Mouse (Mus musculus) embryonic facial prominence, embryonic 14.5 days (tissue): ENCODE measurements at regions not wholly inside any gene's neighbourhood (a gene's known extent, or its start where the extent isn't known, plus 50 kb on each side); places are given as distances from the start of the nearest gene placed in this dataset.
A peak's percentile ranks its signal among the peaks of the same experiment; 100 is the strongest.

Source experiments
- ATAC-seq: fragments of 200-750 bp; cut with Nextera tagmentation; 2 replicates; pipeline ENCODE4 v1.8.0; 2017; ENCODE audit warnings: low read depth, moderate number of reproducible peaks, moderate TSS enrichment
- DNase-seq: peaks from one replicate; pipeline ENCODE4 v3.0.0-alpha.2; 2015; ENCODE audit warnings: low spot score
- H3K27ac ChIP-seq: fragments of 300-500 bp; sonication (generic); replicated peaks from 2 replicates; pipeline ENCODE4 v1.5.1; 2014; ENCODE audit warnings: low read depth, mild to moderate bottlenecking, low read length, moderate library complexity
- H3K27me3 ChIP-seq: fragments of 300-500 bp; sonication (generic); replicated peaks from 2 replicates; pipeline ENCODE4 v1.6.1; 2014; ENCODE audit warnings: low read length; ENCODE audit not compliant: control insufficient read depth, insufficient read depth
- H3K36me3 ChIP-seq: fragments of 300-500 bp; sonication (generic); 2 replicates; pipeline ENCODE4 v1.6.1; 2014; ENCODE audit warnings: low read length, mixed read lengths; ENCODE audit not compliant: control insufficient read depth, insufficient read depth
- H3K4me1 ChIP-seq: fragments of 300-500 bp; sonication (generic); 2 replicates; pipeline ENCODE4 v1.6.1; 2014; ENCODE audit warnings: antibody characterized with exemption, low read length; ENCODE audit not compliant: control insufficient read depth, insufficient read depth
- H3K4me2 ChIP-seq: fragments of 300-500 bp; sonication (generic); 2 replicates; pipeline ENCODE4 v1.6.1; 2014; ENCODE audit warnings: low read depth, mild to moderate bottlenecking, low read length, moderate library complexity, mixed read lengths
- H3K4me3 ChIP-seq: fragments of 300-500 bp; sonication (generic); 2 replicates; pipeline ENCODE4 v1.5.1; 2014; ENCODE audit warnings: low read depth, mild to moderate bottlenecking, low read length
- H3K9ac ChIP-seq: fragments of 300-500 bp; sonication (generic); 2 replicates; pipeline ENCODE4 v1.6.1; 2014; ENCODE audit warnings: low read depth, mild to moderate bottlenecking, low read length, moderate library complexity, mixed read lengths
- H3K9me3 ChIP-seq: fragments of 300-500 bp; sonication (generic); 2 replicates; pipeline ENCODE4 v1.6.1; 2016; ENCODE audit warnings: low read length; ENCODE audit not compliant: control insufficient read depth
- WGBS: fragments of 180-500 bp; shearing (Covaris S2); extraction: QIAGEN DNeasy Blood & Tissue Kit; methylation state at CpG from one replicate; pipeline ENCODE4 v1.1.7; 2014; 5-methylcytosine and 5-hydroxymethylcytosine counted together

- Histone ChIP-seq H3K36me3 (no peaks in the 10 kb centered on the region), H3K9me3 (no peaks in the 10 kb centered on the region), H3K9ac (no peak overlapping the region), H3K4me2 (no peak overlapping the region), H3K27ac (no peak overlapping the region), H3K4me1 (no peaks in the 10 kb centered on the region), H3K27me3 (no peaks in the 10 kb centered on the region), H3K4me3 (no peak overlapping the region)
- no peak for DNase-seq
- 89% methylated on average over 6 of the region's 6 CpGs for WGBS
- no peak for ATAC-seq
These were observed 60.0 kb upstream of the Msi2 start for GRCm38 (mm10) chr11:88778326-88778725.

GRCm38 (mm10) chr11:88774401-88774931 is 56.2 kb upstream of the Msi2 start:
- Histone ChIP-seq H3K4me3 (no peak overlapping the region), H3K36me3 (no peaks in the 10 kb centered on the region), H3K27me3 (no peaks in the 10 kb centered on the region), H3K9me3 (no peaks in the 10 kb centered on the region), H3K4me1 (no peaks in the 10 kb centered on the region), H3K27ac (no peak overlapping the region), H3K4me2 (no peak overlapping the region), H3K9ac (no peak overlapping the region)
- DNase-seq (no peak), ATAC-seq (no peak)
- 37% methylated on average over 4 of the region's 4 CpGs for whole genome bisulfite sequencing

- Histone ChIP-seq H3K9ac (no peak overlapping the region), H3K36me3 (no peaks in the 10 kb centered on the region), H3K27ac (no peak overlapping the region), H3K9me3 (no peaks in the 10 kb centered on the region), H3K4me2 (no peak overlapping the region), H3K4me1 (no peaks in the 10 kb centered on the region), H3K4me3 (no peak overlapping the region), H3K27me3 (no peaks in the 10 kb centered on the region)
- no peak for DNase-seq
- WGBS = 81% methylated on average over 6 of the region's 6 CpGs
- ATAC-seq = no peak
These were observed 55.6 kb upstream of the Msi2 start for GRCm38 (mm10) chr11:88773961-88774360.

GRCm38 (mm10) chr11:88770405-88770804 is 52.1 kb upstream of the Msi2 start:
- H3K9me3 ChIP-seq = no peaks in the 10 kb centered on the region
- H3K9ac ChIP-seq = no peak overlapping the region
- ATAC-seq (peak; percentile 69), DNase-seq (peak; percentile 71)
- H3K4me1 ChIP-seq = peaks cover 5% of the 10 kb centered on the region; the same call in 1 of the 2 replicates
- H3K36me3 ChIP-seq = no peaks in the 10 kb centered on the region
- H3K4me2 ChIP-seq = no peak overlapping the region
- H3K27ac ChIP-seq = peak overlapping the region; percentile 78
- H3K4me3 ChIP-seq = no peak overlapping the region
- no peaks in the 10 kb centered on the region for H3K27me3 ChIP-seq
- WGBS = 33% methylated on average over 7 of the region's 7 CpGs
